Mouse (Mus musculus) frontal cortex, adult (tissue): ENCODE data around the gene Gm31571.
"Not testable (repeated sequence)": the region's sequence is repeated elsewhere in the genome, so short reads cannot be mapped to it uniquely, and the experiment has no call there.

Experiments
- ATAC-seq: cut with Nextera tagmentation; 2 replicates; pipeline ENCODE4 v1.9.2; 2017; ENCODE audit warnings: mild to moderate bottlenecking, moderate library complexity, mixed read lengths; ENCODE audit not compliant: low TSS enrichment

The Gm31571 gene

GRCm38 (mm10) chrY:22051253-22051652, at the start of gene Gm31571:
Gm31571 (minus strand) TSS chrY:22051353.
- ATAC-seq = not testable (repeated sequence)
